ENCODE assay signal across 7 mouse cellular contexts in genomic region chr4:115000429-115000795, GRCm38 (mm10). TPM values are rescaled to one million over a fixed set of nuclear protein-coding genes. Genes with fewer than 3 reads are reported as not detected.
DNase-seq lines count a peak whose midpoint lies in the region; ATAC-seq lines count a peak whose summit lies in the region.

No protein-coding gene starts in this region.

- H3K4me2 ChIP-seq in liver, embryonic 11.5 days, result peak overlapping the region; percentile 94
- H3K4me2 ChIP-seq in stomach, embryonic 15.5 days, result peak overlapping the region; percentile 58

- H3K4me3 ChIP-seq in forebrain, embryonic 10.5 days, result peak overlapping the region; percentile 76
- peak overlapping the region; percentile 87 for H3K4me3 ChIP-seq in liver, embryonic 11.5 days (ENCODE audit: low read depth, low read length)
- peak overlapping the region; percentile 63 for H3K4me3 ChIP-seq in stomach, embryonic 15.5 days (replicated peaks)

- peak overlapping the region; percentile 89 for H3K9ac ChIP-seq in liver, embryonic 11.5 days (ENCODE audit: low read depth, low read length)
- peak overlapping the region; percentile 32; the same call in 1 of the 2 replicates for H3K9ac ChIP-seq in stomach, embryonic 15.5 days

- peak; percentile 44 for ATAC-seq in liver, embryonic 11.5 days (replicated peaks; ENCODE audit: low FRiP score)
- ATAC-seq in stomach, embryonic 15.5 days (ENCODE audit: insufficient read depth, low FRiP score, low read depth), result no peak

- H3K27ac ChIP-seq in forebrain, embryonic 10.5 days, result peak overlapping the region; percentile 94
- H3K27ac ChIP-seq in liver, embryonic 11.5 days (ENCODE audit: low read depth, low read length), result peak overlapping the region; percentile 57
- H3K27ac ChIP-seq in stomach, embryonic 15.5 days, result peak overlapping the region; percentile 70

- 4% methylated on average over 8 of the region's 8 CpGs for WGBS in forebrain, embryonic 10.5 days
- WGBS in liver, embryonic 11.5 days, result under 1% methylated on average over 8 of the region's 8 CpGs
- under 1% methylated on average over 8 of the region's 8 CpGs for WGBS in stomach, embryonic 15.5 days

- DNase-seq in 416B (ENCODE audit: low read depth), result peak; percentile 76
- peak; percentile 35 for DNase-seq in CD4-positive helper T cell, adult 2 months (ENCODE audit: low read depth, low spot score)
- DNase-seq in forebrain, embryonic 10.5 days (ENCODE audit: extremely low spot score, low spot score), result peak; percentile 17
- DNase-seq in liver, embryonic 11.5 days (ENCODE audit: low spot score), result no peak
- DNase-seq in kidney, adult 8-10 months, result no peak
- no peak for DNase-seq in adrenal gland, postnatal 36 days

- no peaks in the 10 kb centered on the region for H3K27me3 ChIP-seq in forebrain, embryonic 10.5 days (ENCODE audit: poor library complexity, severe bottlenecking)
- no peaks in the 10 kb centered on the region for H3K27me3 ChIP-seq in liver, embryonic 11.5 days (replicated peaks; ENCODE audit: control insufficient read depth, insufficient read depth, low read length)
- no peaks in the 10 kb centered on the region for H3K27me3 ChIP-seq in stomach, embryonic 15.5 days (replicated peaks)

- H3K9me3 ChIP-seq in forebrain, embryonic 10.5 days, result no peaks in the 10 kb centered on the region
- no peaks in the 10 kb centered on the region for H3K9me3 ChIP-seq in liver, embryonic 11.5 days (ENCODE audit: control insufficient read depth, low read length)
- H3K9me3 ChIP-seq in stomach, embryonic 15.5 days, result no peaks in the 10 kb centered on the region

- H3K4me1 ChIP-seq in forebrain, embryonic 10.5 days, result peaks cover 26% of the 10 kb centered on the region
- peaks cover 12% of the 10 kb centered on the region for H3K4me1 ChIP-seq in liver, embryonic 11.5 days (replicated peaks; ENCODE audit: control insufficient read depth, insufficient read depth, low read length)
- H3K4me1 ChIP-seq in stomach, embryonic 15.5 days, result peaks cover 5% of the 10 kb centered on the region; the same call in 1 of the 2 replicates

- H3K36me3 ChIP-seq in forebrain, embryonic 10.5 days (replicated peaks), result peaks cover 28% of the 10 kb centered on the region
- H3K36me3 ChIP-seq in liver, embryonic 11.5 days (ENCODE audit: control insufficient read depth, insufficient read depth, low read length), result peaks cover 7% of the 10 kb centered on the region
- H3K36me3 ChIP-seq in stomach, embryonic 15.5 days, result 0 out of 2 replicates have a peak, but pooled peaks cover 2% of the 10 kb centered on the region

RNA-seq across cellular contexts. Expression of gene Stil, which starts 0.5 kb away (rescaled TPM):
- 22.0 and 24.3 TPM in 2 replicates for polyA plus RNA-seq in forebrain, embryonic 10.5 days (2016; fragmentation: Nextera tagmentation; extraction: Ambion mirVana)
- polyA plus RNA-seq in liver, embryonic 11.5 days (2014; fragmentation: Nextera tagmentation; extraction: Ambion mirVana), result 16.2 and 20.4 TPM in 2 replicates
- 9.9 and 10.9 TPM in 2 replicates for polyA plus RNA-seq in stomach, embryonic 15.5 days (2015; fragmentation: Nextera tagmentation; extraction: Ambion mirVana)
- under 1 TPM; 0.56 to 0.79 TPM for total RNA-seq in adrenal gland, postnatal 36 days (2021)

RNA-seq across cellular contexts. Expression of gene Cmpk1, which starts 13.4 kb away (rescaled TPM):
- 74.1 and 74.9 TPM in 2 replicates for polyA plus RNA-seq in forebrain, embryonic 10.5 days (2016; fragmentation: Nextera tagmentation; extraction: Ambion mirVana)
- 108 and 109 TPM in 2 replicates for polyA plus RNA-seq in liver, embryonic 11.5 days (2014; fragmentation: Nextera tagmentation; extraction: Ambion mirVana)
- polyA plus RNA-seq in stomach, embryonic 15.5 days (2015; fragmentation: Nextera tagmentation; extraction: Ambion mirVana), result 117 and 122 TPM in 2 replicates
- total RNA-seq in adrenal gland, postnatal 36 days (2021), result 100 to 1,000 TPM; 126 to 128 TPM

RNA-seq across cellular contexts. Expression of gene Tal1, which starts 55.8 kb away (rescaled TPM):
- 1.5 and 2.2 TPM in 2 replicates for polyA plus RNA-seq in forebrain, embryonic 10.5 days (2016; fragmentation: Nextera tagmentation; extraction: Ambion mirVana)
- polyA plus RNA-seq in liver, embryonic 11.5 days (2014; fragmentation: Nextera tagmentation; extraction: Ambion mirVana), result 42.7 and 47.6 TPM in 2 replicates
- 1.6 and 2.9 TPM in 2 replicates for polyA plus RNA-seq in stomach, embryonic 15.5 days (2015; fragmentation: Nextera tagmentation; extraction: Ambion mirVana)
- total RNA-seq in adrenal gland, postnatal 36 days (2021), result 1 to 10 TPM; 2.1 to 2.4 TPM

Comparison
In these comparisons a context has a peak if more than half of its experiments do, and no peak if none do; other contexts are left out.
1. DNase-seq: peak in 416B (single experiment), CD4-positive helper T cell, adult 2 months (single experiment) and forebrain, embryonic 10.5 days (single experiment); none in liver, embryonic 11.5 days (single experiment), kidney, adult 8-10 months (0 of 2) and adrenal gland, postnatal 36 days (0 of 2).
2. RNA of gene Tal1, which starts 55.8 kb away (polyA plus RNA-seq): 42.7 to 47.6 TPM in liver, embryonic 11.5 days; 1.6 to 2.9 TPM in stomach, embryonic 15.5 days and 1.5 to 2.2 TPM in forebrain, embryonic 10.5 days; every median in the first group is over 10 times any median in the second.
3. Peak in every context shown above with its lines, with median percentiles within 50 percentile points of each other: H3K27ac ChIP-seq and H3K4me3 ChIP-seq.